Mouse (Mus musculus): ENCODE data around the gene Smg9.

Smg9 gene

DNA sequence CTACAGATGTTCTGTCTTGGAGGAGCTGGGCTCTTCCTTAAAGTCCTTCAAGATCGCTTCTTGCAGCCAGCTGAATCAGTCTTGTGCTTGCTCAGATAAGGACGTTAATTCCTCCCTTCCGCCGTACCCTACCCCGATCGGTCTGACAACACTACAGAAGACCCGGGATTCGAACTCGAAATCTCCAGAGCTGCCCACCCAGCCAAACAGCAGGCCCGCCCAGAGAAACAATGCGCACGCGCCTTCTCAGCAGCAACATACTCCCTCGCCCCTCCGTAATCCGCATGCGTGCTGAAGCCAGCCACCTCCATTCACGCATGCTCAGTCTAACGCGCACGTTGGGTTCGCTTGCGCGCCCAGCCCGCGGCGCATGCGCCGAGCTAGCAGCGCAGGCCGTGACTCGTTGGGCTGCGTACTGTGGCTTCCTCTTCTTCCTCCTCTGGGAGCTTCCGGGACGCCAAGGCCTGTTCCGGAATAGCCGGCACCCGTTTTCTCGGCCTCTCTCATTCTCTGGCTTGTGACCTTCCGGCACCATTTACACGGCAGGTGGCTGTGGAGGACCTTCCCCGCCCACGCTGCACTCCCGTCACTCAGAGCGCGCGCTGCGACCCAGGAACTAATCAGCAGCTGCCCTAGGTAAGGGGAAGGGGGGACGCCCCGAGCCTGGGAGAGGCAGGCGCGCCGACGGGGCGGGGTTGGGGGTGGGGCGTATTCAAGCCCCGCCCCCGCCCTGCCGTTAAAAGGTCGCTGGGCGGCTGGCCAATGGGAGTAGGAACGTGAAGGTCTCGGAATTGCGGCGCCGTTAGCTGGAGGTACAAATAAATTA lies at the start of gene Smg9:
Smg9 (plus strand) TSS at position 364 of the 826 bp plus-strand sequence.
- DNase-seq (ENCODE audit: low spot score in 2 of 2) = peak; percentile 83 to 96

DNA sequence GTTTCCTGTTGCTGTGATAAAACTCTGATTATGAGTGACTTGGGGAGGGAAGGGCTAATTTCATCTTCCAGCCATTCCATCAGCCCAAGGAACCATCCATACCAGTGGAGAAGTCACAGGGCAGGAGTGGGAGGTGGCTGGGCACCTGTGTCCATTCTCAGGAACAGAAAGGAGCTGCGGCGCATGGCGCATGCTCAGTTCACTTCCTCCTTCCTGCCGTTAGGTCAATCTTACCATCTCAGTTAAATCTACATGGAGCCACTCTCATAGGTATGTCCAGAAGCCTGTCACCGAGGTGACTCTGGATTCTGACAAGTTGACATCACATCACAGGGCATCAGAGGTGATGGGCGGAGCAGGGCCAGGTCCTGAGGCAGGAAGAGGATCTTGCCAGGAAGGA lies 43.8 kb upstream of the Smg9 start:
- no peak for DNase-seq (ENCODE audit: low spot score in 2 of 2)

- DNase-seq (ENCODE audit: low spot score in 2 of 2) = no peak
Observed at GRCm38 (mm10) chr7:24356081-24356480, 43.3 kb upstream of the Smg9 start.

DNA sequence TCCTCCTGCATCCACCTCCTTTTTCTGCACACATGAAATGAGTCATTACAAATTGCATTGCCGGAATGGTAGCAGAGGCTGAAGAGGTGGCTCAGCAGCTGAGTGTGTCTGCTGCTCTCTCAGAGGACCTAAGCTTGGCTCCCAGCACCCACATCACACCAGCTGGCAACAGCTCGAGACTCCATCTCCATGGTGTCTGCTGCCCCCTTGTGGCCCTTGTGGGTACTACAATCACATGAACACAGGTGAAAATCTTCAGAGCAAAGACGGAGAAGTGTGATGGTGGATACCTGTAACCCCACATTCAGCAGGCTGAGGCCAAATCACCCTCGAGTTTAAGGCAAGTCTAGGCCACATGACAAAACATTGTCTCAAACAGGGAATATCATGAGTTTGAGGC lies 41.5 kb upstream of the Smg9 start:
- no peak for DNase-seq (ENCODE audit: low spot score in 2 of 2)

GRCm38 (mm10) chr7:24359269-24359668 lies 40.1 kb upstream of the Smg9 start:
- no peak for DNase-seq (ENCODE audit: low spot score in 2 of 2)

DNA sequence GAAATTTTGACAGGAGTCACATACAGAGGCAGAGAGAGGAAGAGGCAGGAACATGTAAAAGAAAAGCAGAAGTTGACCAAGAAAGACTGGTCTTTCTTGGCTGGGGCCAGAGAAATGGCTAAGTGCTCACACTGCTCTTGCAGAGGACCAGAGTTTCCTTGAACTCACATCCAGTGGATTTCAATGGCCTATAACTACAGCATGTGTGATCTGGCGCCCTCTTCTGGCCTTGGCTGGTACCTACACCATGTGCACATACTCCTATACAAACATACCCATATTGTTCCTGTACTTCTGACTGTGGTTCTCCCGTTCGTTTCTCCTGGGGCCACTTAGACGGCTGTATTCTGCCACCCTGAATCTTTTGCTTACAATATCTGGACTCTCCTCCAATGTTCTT lies 38.4 kb upstream of the Smg9 start:
- DNase-seq (ENCODE audit: low spot score in 2 of 2) = no peak

DNA sequence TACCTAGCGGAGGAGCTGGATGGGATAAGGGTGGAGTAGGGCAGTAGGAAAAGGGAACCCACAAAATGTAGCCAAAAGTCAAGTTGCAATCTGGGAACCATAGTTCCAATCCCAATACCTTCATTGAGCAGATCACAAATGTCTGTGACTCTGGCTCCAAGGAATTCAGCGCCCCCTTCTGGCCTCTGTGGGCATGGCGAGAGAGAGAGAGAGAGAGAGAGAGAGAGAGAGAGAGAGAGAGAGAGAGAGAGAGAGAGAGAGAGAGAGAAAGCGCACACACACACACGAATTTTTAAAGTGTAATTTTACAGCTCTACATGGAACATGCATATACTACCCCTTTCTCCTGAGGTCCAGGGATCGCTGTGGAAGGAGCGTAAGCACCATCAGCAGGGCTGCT lies 36.2 kb upstream of the Smg9 start:
- no peak for DNase-seq (ENCODE audit: low spot score in 2 of 2)

DNA sequence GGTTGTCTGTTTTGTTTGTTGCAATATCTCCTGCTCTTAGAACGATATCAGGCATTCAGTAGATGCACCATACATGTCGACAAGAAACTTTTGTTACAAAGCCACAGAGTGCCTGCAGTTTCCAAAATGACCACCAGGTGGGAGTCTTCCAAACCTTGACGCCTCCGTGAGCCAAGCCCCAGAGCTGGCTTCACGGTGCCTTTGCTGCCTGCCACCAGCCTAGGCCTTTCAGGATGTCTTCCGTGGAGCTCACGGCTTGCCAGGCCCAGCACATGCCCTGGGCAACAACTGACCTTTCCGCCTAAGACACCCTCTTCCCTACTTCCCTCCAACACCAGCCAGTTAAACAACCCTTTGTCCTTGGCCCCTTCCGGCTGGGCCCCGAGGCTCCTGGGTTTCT lies 34.6 kb upstream of the Smg9 start:
- peak; percentile 67 to 83 for DNase-seq (ENCODE audit: low spot score in 2 of 2)

- no peak for DNase-seq (ENCODE audit: low spot score in 2 of 2)
Observed at GRCm38 (mm10) chr7:24365258-24366014, 34.0 kb upstream of the Smg9 start.

GRCm38 (mm10) chr7:24366716-24367632 lies 32.4 kb upstream of the Smg9 start:
- DNase-seq (ENCODE audit: low spot score in 2 of 2) = no peak

- no peak for DNase-seq (ENCODE audit: low spot score in 2 of 2)
Observed at GRCm38 (mm10) chr7:24368226-24368625, 31.2 kb upstream of the Smg9 start.

GRCm38 (mm10) chr7:24368946-24369345 lies 30.5 kb upstream of the Smg9 start:
- no peak for DNase-seq (ENCODE audit: low spot score in 2 of 2)

DNA sequence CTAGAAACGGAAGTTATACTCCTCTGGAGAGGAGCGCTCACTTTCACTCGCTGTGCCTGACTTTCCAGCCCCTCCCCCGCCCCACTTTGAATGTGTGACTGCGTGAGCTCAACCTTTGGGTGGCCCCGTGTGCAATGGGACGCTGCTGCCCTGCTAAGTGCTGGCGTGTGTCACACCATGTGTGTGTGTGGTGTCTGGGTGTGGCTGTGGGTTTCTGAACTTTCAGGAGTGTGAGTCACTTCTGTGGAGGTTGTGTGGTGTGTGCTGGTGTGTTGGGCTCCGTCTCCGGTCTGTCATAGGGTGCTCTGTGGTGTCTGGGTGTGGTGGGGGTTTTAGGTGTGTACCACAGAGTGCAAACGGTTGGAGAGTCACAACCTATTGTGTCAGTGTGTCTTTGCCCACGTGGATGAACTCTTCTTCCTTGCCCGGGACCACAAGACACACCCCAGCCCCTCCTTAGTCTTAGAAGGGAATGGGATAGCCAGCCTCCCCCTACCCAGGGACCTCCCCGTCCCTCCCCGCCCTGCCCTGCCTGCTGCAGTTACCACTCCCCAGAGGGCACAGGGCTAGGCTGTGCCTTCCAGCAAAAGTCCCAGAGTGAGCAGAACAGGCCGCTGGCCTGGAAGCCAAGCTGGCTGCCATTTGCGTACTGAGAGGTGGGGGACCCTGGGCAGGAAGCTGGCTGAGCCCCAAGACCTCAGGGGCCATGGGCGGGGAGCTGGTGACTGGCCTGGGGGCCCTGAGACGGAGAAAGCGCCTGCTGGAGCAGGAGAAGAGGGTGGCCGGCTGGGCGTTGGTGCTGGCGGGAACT lies 29.5 kb upstream of the Smg9 start, which contains the start of gene Kcnn4:
Kcnn4 (plus strand) TSS at position 533 of the 811 bp plus-strand sequence.
- no peak for DNase-seq (ENCODE audit: low spot score in 2 of 2)

GRCm38 (mm10) chr7:24371012-24371808 lies 28.2 kb upstream of the Smg9 start:
- DNase-seq (ENCODE audit: low spot score in 2 of 2) = no peak

DNA sequence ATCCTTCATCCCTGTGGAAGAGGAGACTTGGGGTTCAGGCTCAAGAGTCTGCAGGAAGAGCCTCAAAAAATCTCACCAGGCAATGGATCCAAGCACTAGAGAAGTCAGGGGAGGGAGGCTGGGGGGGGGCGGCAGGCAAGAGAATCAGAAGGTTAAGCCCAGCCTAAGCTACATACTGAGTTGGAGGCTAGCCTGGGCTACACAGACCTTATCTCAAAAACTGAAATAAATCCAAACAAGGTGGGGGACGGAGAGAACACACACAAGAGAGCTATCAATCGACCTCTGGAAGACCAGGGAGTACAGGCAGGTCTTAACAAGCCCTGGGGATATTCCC lies 27.6 kb upstream of the Smg9 start:
- no peak for DNase-seq (ENCODE audit: low spot score in 2 of 2)

GRCm38 (mm10) chr7:24372300-24372699 lies 27.1 kb upstream of the Smg9 start:
- peak in 1 of 2 experiments; percentile 61 for DNase-seq (ENCODE audit: low spot score in 2 of 2)

DNA sequence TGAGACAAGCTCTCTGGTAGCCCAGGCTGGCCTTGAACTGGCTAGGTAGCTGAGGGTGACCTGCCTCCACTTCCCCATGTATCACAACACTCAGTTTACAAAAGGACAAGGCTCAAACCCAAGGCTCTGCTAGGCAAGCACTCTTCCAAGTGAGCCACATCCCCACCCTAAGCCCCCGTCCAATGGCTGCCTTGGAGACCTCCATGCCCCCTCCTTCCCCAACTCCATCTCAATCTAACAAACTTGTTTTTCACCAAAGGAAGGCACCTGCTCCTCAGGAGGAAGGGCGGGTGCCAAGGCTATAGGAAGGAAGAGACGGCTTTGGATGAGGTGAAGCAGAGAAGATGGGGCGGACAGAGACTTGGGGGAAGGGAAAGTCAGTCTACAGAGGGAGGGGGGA lies 26.6 kb upstream of the Smg9 start:
- DNase-seq (ENCODE audit: low spot score in 2 of 2) = no peak

DNA sequence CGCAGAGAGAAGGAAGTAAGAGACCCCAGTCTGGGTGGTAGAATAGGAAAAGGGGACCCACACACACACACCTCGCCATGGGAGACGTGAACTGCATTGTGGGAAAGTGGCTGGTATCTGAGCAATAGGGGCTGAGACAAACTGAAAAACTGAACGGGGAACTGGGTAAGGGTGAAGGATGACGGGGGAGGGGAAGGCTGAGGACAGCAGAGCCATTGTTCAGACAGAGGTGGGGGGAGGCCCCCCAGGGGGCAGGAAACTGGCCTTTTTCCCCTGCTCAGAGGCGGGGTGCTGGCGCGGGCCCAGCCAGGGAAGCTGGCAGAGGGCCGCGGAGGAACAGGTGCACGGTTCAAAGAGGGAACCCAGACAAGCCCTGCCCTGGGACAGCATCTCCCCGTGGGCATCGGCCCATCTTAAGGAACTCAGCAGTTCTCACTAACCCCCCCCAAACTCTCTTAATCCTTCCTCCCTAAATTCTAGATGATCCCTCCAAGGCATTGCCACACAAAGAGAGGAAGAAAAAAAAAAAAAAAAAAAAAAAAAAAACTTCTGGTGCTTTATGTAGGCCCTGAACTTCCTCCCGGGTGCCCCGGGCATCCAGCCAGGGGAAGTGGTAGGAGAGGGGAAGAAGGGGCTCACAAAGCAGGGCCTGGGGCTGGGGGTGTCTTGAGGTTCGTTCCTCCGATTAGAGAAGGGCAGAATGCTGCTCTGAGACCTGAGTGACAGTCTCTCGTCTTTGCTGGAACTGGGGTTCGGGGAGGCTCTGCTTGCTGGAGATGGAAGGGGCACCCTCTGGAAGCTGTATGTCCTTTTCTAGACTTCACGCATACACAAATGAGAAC lies 25.7 kb upstream of the Smg9 start:
- DNase-seq (ENCODE audit: low spot score in 2 of 2) = no peak

DNA sequence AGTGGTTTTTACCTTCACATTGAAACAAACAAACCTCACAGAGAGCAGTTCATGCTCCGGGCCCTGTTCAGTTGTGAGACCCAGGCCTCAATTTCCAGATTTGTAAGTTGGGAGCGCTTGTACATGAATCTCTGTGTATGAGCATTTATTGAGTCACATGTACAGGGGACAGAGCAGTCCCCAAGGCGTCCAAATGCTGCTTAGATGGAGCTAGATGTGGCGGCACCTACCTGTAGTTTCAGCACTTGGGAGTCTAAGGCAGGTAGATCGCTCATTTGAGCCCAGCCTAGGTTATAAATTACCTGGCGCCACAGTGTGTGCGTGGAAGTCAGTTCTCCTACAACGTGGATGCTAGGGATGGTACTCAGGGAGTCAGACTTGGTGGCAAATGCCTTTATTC lies 23.0 kb upstream of the Smg9 start:
- no peak for DNase-seq (ENCODE audit: low spot score in 2 of 2)

Measured in urinary bladder, adult 18-20 months (tissue).